ENCODE assay signal across 8 mouse cellular contexts in genomic region chr16:21694463-21695241, GRCm38 (mm10). TPM values are rescaled to one million over a fixed set of nuclear protein-coding genes. Genes with fewer than 3 reads are reported as not detected.
DNase-seq lines count a peak whose midpoint lies in the region; ATAC-seq and TF ChIP-seq lines count a peak whose summit lies in the region.

Gene 2510009E07Rik (minus strand): TSS chr16:21694665.

- H3K27ac ChIP-seq in hindbrain, embryonic 15.5 days (replicated peaks): peak within 1 kb of the TSS; percentile 96

- H3K4me3 ChIP-seq in hindbrain, embryonic 15.5 days: peak within 1 kb of the TSS; percentile 55

- under 1% methylated on average over 53 of the region's 61 CpGs for WGBS in hindbrain, embryonic 15.5 days

- peak within 1 kb of the TSS; percentile 89 for H3K4me2 ChIP-seq in hindbrain, embryonic 15.5 days

- POLR2A ChIA-PET in Patski (lab: Charles Lee): interaction anchor here (0.7 kb wide), 1 partner anchor 15 kb away, joined by 3 read pairs; no protein-coding TSS in a partner anchor

- H3K36me3 ChIP-seq in hindbrain, embryonic 15.5 days: no peaks in the 10 kb centered on the region

- in situ Hi-C loops in Patski (cut with MboI; ENCODE audit: low pct_unique_long_range_greater_than_20kb): no loop called here

- no peaks in the 10 kb centered on the region for H3K27me3 ChIP-seq in Patski
- no peaks in the 10 kb centered on the region for H3K27me3 ChIP-seq in hindbrain, embryonic 15.5 days

- H3K9ac ChIP-seq in hindbrain, embryonic 15.5 days: peak within 1 kb of the TSS; percentile 94

- DNase-seq in Patski (ENCODE audit: low read depth, low spot score): no peak
- peak; percentile 93 to 96 for DNase-seq in cerebellum, postnatal 25 days
- peak; percentile 91 for DNase-seq in gastrocnemius, adult 18-20 months (ENCODE audit: low spot score)
- DNase-seq in layer of hippocampus, postnatal 36 days: peak; percentile 92 to 96
- peak; percentile 93 for DNase-seq in lung, postnatal 14 days
- DNase-seq in retina, embryonic 14.5 days (ENCODE audit: low spot score): peak; percentile 89
- peak; percentile 87 for DNase-seq in thymus, postnatal 25 days

- TF ChIP-seq CTCF in Patski (IDR thresholded peaks at IDR 0.05): no peak

- CTCF ChIA-PET in Patski (lab: Charles Lee): no interaction called here

- H3K9me3 ChIP-seq in hindbrain, embryonic 15.5 days: no peaks in the 10 kb centered on the region

- ATAC-seq in Patski: peak; percentile 61
- peak; percentile 92 for ATAC-seq in hindbrain, embryonic 15.5 days (ENCODE audit: low FRiP score, low read depth)

- H3K4me1 ChIP-seq in hindbrain, embryonic 15.5 days (replicated peaks): peaks cover 36% of the 10 kb centered on the region

RNA-seq across cellular contexts. Expression of gene 2510009E07Rik, which starts in this region (rescaled TPM):
- 3.8 TPM for polyA plus RNA-seq in Patski (2021)
- total RNA-seq in gastrocnemius, adult 18-20 months (2021): 10 to 100 TPM; 26.9 to 29.7 TPM
- polyA plus RNA-seq in hindbrain, embryonic 15.5 days (2015; fragmentation: Nextera tagmentation; extraction: Ambion mirVana): 49.9 and 53.2 TPM in 2 replicates
- total RNA-seq in layer of hippocampus, postnatal 36 days (2021): 10 to 100 TPM; 35.8 to 42.4 TPM

Comparison
In these comparisons a context has a peak if more than half of its experiments do, and no peak if none do; other contexts are left out.
1. RNA of gene 2510009E07Rik (polyA plus RNA-seq): 49.9 to 53.2 TPM in hindbrain, embryonic 15.5 days; 3.8 TPM in Patski (single experiment); every median in the first group is over 10 times any median in the second.